Mouse (Mus musculus) intestine, embryonic 16.5 days (tissue): Measurements from ENCODE around the gene Trim52. TPM values are rescaled to one million over a fixed set of nuclear protein-coding genes. Genes with fewer than 3 reads are reported as not detected.

Experiments used
- ATAC-seq: fragments of 200-750 bp; cut with Nextera tagmentation; 2 replicates; pipeline ENCODE4 v1.8.0; 2017; ENCODE audit warnings: moderate TSS enrichment, moderate library complexity
- H3K27ac ChIP-seq: fragments of 300-500 bp; sonication (generic); 2 replicates; pipeline ENCODE4 v1.5.1; 2014; ENCODE audit warnings: mild to moderate bottlenecking, low read length
- H3K27me3 ChIP-seq: fragments of 300-500 bp; sonication (generic); replicated peaks from 2 replicates; pipeline ENCODE4 v1.6.1; 2014; ENCODE audit warnings: low read length, control low read depth, mixed read lengths; ENCODE audit not compliant: control insufficient read depth, insufficient read depth
- H3K36me3 ChIP-seq: fragments of 300-500 bp; sonication (generic); 2 replicates; pipeline ENCODE4 v1.6.1; 2014; ENCODE audit warnings: low read length, control low read depth; ENCODE audit not compliant: control insufficient read depth, insufficient read depth
- H3K4me1 ChIP-seq: fragments of 300-500 bp; sonication (generic); 2 replicates; pipeline ENCODE4 v1.6.1; 2014; ENCODE audit warnings: low read length, control low read depth, mixed read lengths; ENCODE audit not compliant: control insufficient read depth, insufficient read depth
- H3K4me2 ChIP-seq: fragments of 300-500 bp; sonication (generic); 2 replicates; pipeline ENCODE4 v1.6.1; 2014; ENCODE audit warnings: low read depth, low read length, control low read depth
- H3K4me3 ChIP-seq: fragments of 300-500 bp; sonication (generic); 2 replicates; pipeline ENCODE4 v1.5.1; 2014; ENCODE audit warnings: mild to moderate bottlenecking, low read length
- H3K9ac ChIP-seq: fragments of 300-500 bp; sonication (generic); 2 replicates; pipeline ENCODE4 v1.6.1; 2014; ENCODE audit warnings: low read depth, low read length
- H3K9me3 ChIP-seq: fragments of 300-500 bp; sonication (generic); 2 replicates; pipeline ENCODE4 v1.6.1; 2016; ENCODE audit warnings: low read length, control low read depth; ENCODE audit not compliant: control insufficient read depth
- WGBS: fragments of 180-500 bp; shearing (Covaris S2); extraction: QIAGEN DNeasy Blood & Tissue Kit; methylation state at CpG from one replicate; pipeline ENCODE4 v1.1.7; 2014; 5-methylcytosine and 5-hydroxymethylcytosine counted together
- polyA plus RNA-seq: library from polyadenylated mRNA; unstranded; fragments of >200 nt; fragmentation: Nextera tagmentation; extraction: Ambion mirVana; gene quantifications from 2 replicates; pipeline ENCODE4 v1.2.1, GENCODE M21; 2015

Trim52 gene
- polyA plus RNA-seq = not detected in 2 replicates

DNA sequence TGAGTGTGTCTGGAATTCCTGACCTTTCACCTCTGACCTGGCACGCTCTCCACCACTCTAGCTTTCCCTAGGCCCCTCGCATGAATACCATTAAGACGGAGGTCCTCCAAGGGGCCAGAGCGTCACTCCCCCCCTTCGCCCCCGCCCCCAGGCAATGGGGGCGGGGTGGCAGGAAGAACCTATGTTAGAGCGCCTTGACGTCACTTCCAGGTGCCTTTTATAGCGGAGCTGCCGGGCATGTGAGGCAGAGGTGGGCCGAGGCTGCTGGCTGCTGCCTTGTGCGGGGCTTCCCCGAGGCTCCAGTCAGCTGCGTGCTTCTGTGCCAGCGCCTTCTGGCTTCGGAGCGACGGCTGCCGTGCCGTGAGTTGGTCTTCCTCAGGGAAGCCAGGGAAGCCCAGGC lies at the start of gene Trim52:
Gene Trim52 (plus strand): TSS at position 219 of the 400 bp plus-strand sequence.
- WGBS = 97% methylated on average over 21 of the region's 21 CpGs
- Histone ChIP-seq H3K36me3 (no peaks in the 10 kb centered on the region), H3K9ac (no peak within 1 kb of the TSS), H3K4me1 (no peaks in the 10 kb centered on the region), H3K27ac (no peak within 1 kb of the TSS), H3K4me2 (no peak within 1 kb of the TSS), H3K27me3 (no peaks in the 10 kb centered on the region), H3K4me3 (no peak within 1 kb of the TSS), H3K9me3 (no peaks in the 10 kb centered on the region)
- no peak for ATAC-seq

DNA sequence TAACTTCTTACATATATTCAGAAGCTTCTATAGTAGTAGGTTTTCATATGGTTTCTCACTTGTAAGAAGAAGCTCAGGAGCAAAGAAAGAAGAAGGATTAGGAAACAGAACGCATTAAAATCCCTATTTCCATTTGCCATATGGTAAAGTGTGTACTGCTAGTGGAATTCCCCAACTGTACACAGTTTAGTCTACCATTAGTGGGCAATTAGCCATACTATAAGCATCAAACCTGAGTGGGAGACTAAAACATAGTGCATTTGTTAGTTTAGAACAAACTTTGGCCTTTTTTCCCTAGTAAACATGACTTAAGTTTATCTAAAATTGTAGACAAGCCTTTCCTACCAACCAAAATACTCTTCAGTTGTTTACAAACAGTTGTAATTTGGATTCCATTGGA lies 33.4 kb upstream of the Trim52 start:
- 0 out of 2 replicates have a peak, but pooled peaks cover 4% of the 10 kb centered on the region for H3K4me1 ChIP-seq
- peak; percentile 63 for ATAC-seq
- no peak overlapping the region for H3K27ac ChIP-seq

DNA sequence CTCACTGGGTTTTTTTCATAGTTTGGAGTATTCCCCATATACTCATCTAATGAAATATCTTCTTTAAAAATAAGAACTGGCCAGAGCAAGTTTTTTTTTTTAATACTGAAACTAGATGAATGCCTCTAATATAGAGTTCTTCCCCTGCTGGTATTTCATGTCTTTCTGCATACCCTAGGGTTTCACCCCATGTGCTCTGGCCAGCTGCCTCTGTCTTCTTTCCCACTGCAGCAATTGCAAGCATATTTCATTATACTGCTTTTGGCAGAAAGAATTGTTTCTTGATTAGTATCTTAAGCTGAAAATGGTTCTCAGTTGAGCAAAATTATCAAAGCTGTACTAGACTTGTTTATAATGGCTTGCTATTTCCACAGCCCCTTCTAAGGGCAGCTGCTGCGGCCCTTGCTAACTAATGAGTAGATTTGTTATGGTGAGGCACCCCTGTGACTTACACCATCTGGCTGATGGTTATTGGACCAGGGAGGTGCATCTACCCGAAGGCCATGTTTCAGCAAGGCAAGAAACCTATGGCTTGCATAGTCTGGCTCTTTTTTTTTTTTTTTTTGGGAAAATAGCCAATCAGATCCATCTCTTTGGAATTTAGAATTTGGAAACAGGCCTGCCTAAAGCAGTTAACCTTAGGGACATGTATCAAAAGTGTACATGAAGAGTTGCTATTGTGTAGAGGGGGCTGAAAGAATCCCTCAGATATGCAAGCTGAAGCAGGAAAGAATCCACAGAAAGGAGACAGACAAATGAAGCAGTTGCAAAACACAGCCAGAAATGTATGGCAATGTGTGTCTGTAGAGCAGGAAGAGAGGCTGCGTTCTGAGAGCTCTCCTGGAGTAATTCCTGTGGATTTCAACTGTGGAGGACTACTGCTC lies 30.6 kb upstream of the Trim52 start:
- Histone ChIP-seq H3K9me3 (no peaks in the 10 kb centered on the region), H3K27me3 (no peaks in the 10 kb centered on the region), H3K9ac (no peak overlapping the region), H3K27ac (peak overlapping the region; percentile 51; the same call in 1 of the 2 replicates), H3K4me2 (no peak overlapping the region), H3K4me1 (0 out of 2 replicates have a peak, but pooled peaks cover 4% of the 10 kb centered on the region), H3K4me3 (no peak overlapping the region), H3K36me3 (no peaks in the 10 kb centered on the region)
- peak; percentile 55 for ATAC-seq
- WGBS = 48% methylated on average over 3 of the region's 3 CpGs

More for the DNA sequence above, 33.4 kb upstream of the Trim52 start:
- Histone ChIP-seq H3K4me2 (no peak overlapping the region), H3K36me3 (no peaks in the 10 kb centered on the region), H3K9me3 (no peaks in the 10 kb centered on the region), H3K4me3 (no peak overlapping the region), H3K9ac (no peak overlapping the region), H3K27me3 (no peaks in the 10 kb centered on the region)
- WGBS = 73% methylated on average over 1 of the region's 1 CpGs

DNA sequence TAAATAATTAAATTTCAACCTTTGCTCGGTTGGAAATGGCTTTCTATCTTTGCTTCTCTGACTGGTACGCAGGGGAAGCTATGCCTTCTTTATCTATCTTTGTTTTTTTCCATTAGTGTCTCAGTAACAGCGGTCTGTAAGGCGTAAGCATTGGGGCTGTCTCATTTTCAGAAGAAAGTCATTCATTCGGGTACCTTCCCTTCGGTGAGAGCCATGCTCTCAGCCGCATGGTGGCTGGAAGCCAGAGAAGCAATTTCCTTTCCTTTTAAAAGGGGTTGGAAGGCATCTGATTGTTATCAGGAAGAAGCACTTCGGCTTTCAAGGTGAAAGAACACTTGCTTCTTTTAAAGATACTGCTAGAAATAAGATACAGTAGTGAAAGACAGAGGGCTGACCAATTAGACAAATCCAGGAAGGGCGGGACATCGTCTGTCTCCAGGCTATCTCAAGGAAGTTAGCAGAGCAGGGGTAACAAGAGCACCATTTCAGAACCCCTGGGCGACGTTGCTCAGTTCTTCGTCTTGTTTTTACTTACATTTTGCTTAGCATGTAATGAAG lies 17.4 kb upstream of the Trim52 start:
- H3K4me3 ChIP-seq = no peak overlapping the region
- WGBS = 65% methylated on average over 13 of the region's 13 CpGs

DNA sequence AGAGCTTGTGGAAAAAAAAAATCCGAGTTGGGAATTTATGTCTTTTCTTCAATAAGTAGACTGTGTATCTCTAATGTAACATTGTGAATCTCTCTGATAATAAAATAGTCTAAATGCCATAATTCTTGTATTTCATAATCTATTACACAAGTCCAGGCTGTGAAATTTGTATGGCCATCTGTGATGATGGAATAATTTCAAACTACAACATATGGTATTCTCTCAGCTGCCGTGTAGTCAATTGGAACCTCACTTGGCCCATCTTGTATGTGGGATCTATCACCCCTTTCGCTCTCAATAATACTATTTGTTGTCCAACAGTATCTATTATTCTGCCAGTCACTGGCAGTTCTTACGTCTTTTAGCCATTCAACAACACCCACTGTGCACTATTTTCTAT lies 9.2 kb upstream of the Trim52 start:
- no peaks in the 10 kb centered on the region for H3K27me3 ChIP-seq
- no peak overlapping the region for H3K9ac ChIP-seq
- WGBS = 89% methylated on average over 4 of the region's 4 CpGs
- no peaks in the 10 kb centered on the region for H3K4me1 ChIP-seq
- no peak overlapping the region for H3K27ac ChIP-seq
- no peak overlapping the region for H3K4me3 ChIP-seq
- no peak for ATAC-seq
- no peaks in the 10 kb centered on the region for H3K9me3 ChIP-seq
- no peak overlapping the region for H3K4me2 ChIP-seq
- no peaks in the 10 kb centered on the region for H3K36me3 ChIP-seq

More for the DNA sequence above, 17.4 kb upstream of the Trim52 start:
- H3K9me3 ChIP-seq = no peaks in the 10 kb centered on the region
- H3K27me3 ChIP-seq = no peaks in the 10 kb centered on the region
- no peak for ATAC-seq
- H3K4me2 ChIP-seq = no peak overlapping the region
- no peaks in the 10 kb centered on the region for H3K4me1 ChIP-seq
- no peaks in the 10 kb centered on the region for H3K36me3 ChIP-seq
- no peak overlapping the region for H3K9ac ChIP-seq
- H3K27ac ChIP-seq = no peak overlapping the region

DNA sequence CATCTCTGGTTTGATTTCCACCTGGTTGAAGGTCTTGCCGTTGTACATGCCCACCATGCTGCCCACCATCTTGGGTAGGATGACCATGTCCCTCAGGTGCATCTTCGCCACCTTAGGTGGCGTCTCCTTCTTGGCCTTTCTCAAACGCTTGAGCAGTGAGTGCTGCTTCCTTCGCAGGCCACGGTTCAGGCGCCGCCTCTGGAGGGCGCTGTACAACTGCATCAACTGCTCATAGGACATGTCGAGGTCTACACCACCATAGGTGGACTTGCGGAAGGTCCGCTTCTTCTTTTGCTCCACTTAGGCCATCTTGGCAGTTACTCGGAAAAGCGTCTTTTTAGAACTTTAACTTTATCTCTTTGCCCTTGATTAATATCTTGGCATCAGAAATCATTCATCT lies 5.1 kb upstream of the Trim52 start:
- no peak overlapping the region for H3K27ac ChIP-seq
- H3K36me3 ChIP-seq = no peaks in the 10 kb centered on the region
- no peak overlapping the region for H3K9ac ChIP-seq
- H3K9me3 ChIP-seq = no peaks in the 10 kb centered on the region
- H3K4me1 ChIP-seq = no peaks in the 10 kb centered on the region
- H3K27me3 ChIP-seq = no peaks in the 10 kb centered on the region
- WGBS = 94% methylated on average over 14 of the region's 14 CpGs
- ATAC-seq = no peak
- H3K4me2 ChIP-seq = no peak overlapping the region
- no peak overlapping the region for H3K4me3 ChIP-seq

DNA sequence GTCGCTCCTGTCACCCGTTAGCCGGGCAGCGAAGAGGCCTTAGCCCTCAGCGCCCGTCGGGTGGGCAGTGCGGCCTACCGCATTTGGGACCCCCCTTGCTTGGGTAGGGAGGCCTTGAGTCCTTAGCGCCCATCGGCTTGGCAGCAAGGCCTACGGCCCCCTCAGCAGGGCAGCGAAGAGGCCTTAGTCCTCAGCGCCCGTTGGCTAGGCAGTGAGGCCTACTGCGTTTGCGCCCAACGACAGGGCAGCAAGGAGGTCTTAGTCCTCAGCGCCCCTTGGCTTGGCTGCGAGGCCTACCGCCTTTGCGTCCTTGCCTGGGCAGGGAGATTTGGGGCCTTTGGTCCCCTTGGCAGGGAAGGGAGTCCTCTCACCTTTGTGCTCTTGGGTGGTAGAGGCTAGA lies 427 bp downstream of the Trim52 start:
- 98% methylated on average over 22 of the region's 22 CpGs for WGBS
- Histone ChIP-seq H3K27me3 (no peaks in the 10 kb centered on the region), H3K4me1 (no peaks in the 10 kb centered on the region), H3K4me3 (no peak overlapping the region), H3K9me3 (no peaks in the 10 kb centered on the region), H3K4me2 (no peak overlapping the region), H3K9ac (no peak overlapping the region), H3K27ac (no peak overlapping the region), H3K36me3 (no peaks in the 10 kb centered on the region)
- ATAC-seq = no peak

DNA sequence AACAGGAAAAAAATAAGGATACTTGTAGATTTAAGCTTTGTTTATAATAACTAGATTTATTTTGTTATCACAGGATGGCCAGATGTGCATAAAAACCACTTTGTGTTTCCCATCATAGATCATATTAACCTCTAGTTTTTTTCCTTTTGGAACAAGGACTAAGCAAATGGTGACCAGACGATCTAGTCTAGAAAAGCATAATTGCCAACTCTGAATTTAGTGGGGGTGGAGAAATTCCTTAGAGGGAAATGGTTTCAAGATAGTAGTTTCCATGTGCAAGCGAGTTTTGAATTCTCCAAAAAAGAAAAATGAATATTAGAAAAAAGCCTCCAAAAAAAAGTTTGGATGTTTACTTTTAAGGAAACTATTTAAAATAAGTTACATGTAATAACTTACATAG lies 13.4 kb downstream of the Trim52 start:
- Histone ChIP-seq H3K4me2 (no peak overlapping the region), H3K36me3 (no peaks in the 10 kb centered on the region), H3K4me1 (no peaks in the 10 kb centered on the region), H3K4me3 (no peak overlapping the region), H3K9ac (no peak overlapping the region), H3K9me3 (no peaks in the 10 kb centered on the region), H3K27me3 (no peaks in the 10 kb centered on the region), H3K27ac (no peak overlapping the region)
- 54% methylated on average over 2 of the region's 2 CpGs for WGBS
- 0 out of 2 replicates have a peak, but pooled peaks have one; percentile 44 for ATAC-seq

DNA sequence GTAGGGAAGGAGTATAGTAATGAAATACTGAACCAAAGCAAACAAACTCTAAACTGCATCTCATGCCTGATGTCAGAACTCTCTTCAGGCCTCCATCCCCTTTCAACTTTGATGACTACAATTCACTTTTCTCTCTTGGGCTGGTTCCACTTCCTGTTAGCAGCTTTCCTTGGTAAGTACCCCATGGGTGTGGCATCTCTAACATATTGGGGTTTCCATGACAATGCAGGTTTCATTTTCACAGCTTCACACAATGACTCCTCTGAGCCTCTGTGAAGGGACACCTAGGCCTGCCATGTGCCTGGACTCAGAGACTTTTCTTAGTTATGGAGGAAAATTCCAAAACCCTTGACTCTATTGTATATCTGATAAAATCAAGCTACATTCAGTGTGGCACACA lies 30.3 kb downstream of the Trim52 start:
- no peaks in the 10 kb centered on the region; the same call in 1 of the 2 replicates for H3K9me3 ChIP-seq
- no peak for ATAC-seq
- no peaks in the 10 kb centered on the region for H3K27me3 ChIP-seq
- no peak overlapping the region for H3K27ac ChIP-seq
- H3K9ac ChIP-seq = no peak overlapping the region
- H3K4me2 ChIP-seq = no peak overlapping the region
- no peaks in the 10 kb centered on the region for H3K4me1 ChIP-seq
- H3K36me3 ChIP-seq = no peaks in the 10 kb centered on the region
- no peak overlapping the region for H3K4me3 ChIP-seq
